ENCODE assay signal across 20 mouse cellular contexts in the genomic region with DNA sequence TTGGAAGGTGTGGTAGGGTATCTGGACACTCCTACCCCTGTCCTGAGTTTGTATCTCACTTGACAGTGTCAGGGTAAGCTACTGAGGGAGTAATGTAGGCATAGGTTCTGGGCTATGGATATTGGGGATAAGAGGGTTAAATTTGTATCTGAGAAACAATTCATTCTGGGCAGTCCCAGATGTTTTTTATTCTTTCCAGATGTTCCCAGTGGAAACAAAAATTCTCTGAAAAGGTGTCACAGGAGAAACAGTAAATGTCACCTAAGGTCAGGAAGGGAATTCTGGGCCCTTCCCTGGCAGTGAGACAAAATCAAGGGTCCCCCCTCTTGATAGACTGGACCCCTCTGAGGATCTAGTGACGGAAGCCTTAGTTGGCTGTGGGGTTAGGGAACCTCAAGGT. TPM values are rescaled to one million over a fixed set of nuclear protein-coding genes. Genes with fewer than 3 reads are reported as not detected.
"Had no signal": no experiment of that assay in that cellular context is flagged by ENCODE, and none has a peak within 500 bp of the region (broad histone marks: within the 10 kb centered on the region; RNA-seq: fewer than 3 reads in every experiment).

No protein-coding gene starts in this region.

- H3K27ac ChIP-seq: layer of hippocampus, adult 2 months; liver, embryonic 13.5 days; lung, embryonic 15.5 days; macrophage; midbrain, embryonic 12.5 days; stomach, embryonic 15.5 days had no signal

- H3K4me3 ChIP-seq: layer of hippocampus, adult 2 months; liver, embryonic 13.5 days; lung, embryonic 15.5 days; megakaryocyte, embryonic 14.5 days; midbrain, embryonic 12.5 days; stomach, embryonic 15.5 days had no signal

- H3K9me3 ChIP-seq: liver, embryonic 13.5 days; lung, embryonic 15.5 days; megakaryocyte, embryonic 14.5 days; midbrain, embryonic 12.5 days; stomach, embryonic 15.5 days had no signal

- H3K4me2 ChIP-seq: liver, embryonic 13.5 days; lung, embryonic 15.5 days; midbrain, embryonic 12.5 days; stomach, embryonic 15.5 days had no signal

- H3K36me3 ChIP-seq: liver, embryonic 13.5 days; lung, embryonic 15.5 days; midbrain, embryonic 12.5 days; stomach, embryonic 15.5 days had no signal

- DNase-seq: kidney, adult 18-20 months; kidney, postnatal 10 days; kidney, postnatal 4 days; liver; liver, embryonic 13.5 days; liver, postnatal 0 days; lung, postnatal 14 days; right cerebral cortex, adult 18-20 months; thymus, adult 2 months; thymus, postnatal 36 days had no signal

- ATAC-seq: liver, postnatal 0 days had no signal

- H3K4me1 ChIP-seq: midbrain, embryonic 12.5 days had no signal

- H3K27me3 ChIP-seq: liver, embryonic 13.5 days; lung, embryonic 15.5 days; stomach, embryonic 15.5 days had no signal

- H3K9ac ChIP-seq: liver, embryonic 13.5 days; liver, postnatal 0 days; lung, embryonic 15.5 days; midbrain, embryonic 12.5 days; stomach, embryonic 15.5 days had no signal

RNA-seq across cellular contexts. Expression of a gene that starts 14.8 kb away (rescaled TPM):
- polyA plus RNA-seq: kidney, embryonic 14.5 days; liver, embryonic 13.5 days; lung, embryonic 15.5 days; macrophage; midbrain, embryonic 12.5 days; midbrain, postnatal 0 days; neural tube, embryonic 14.5 days; stomach, embryonic 15.5 days; testis, adult 2 months had no signal

RNA-seq across cellular contexts. Expression of a gene that starts 36.7 kb away (rescaled TPM):
- polyA plus RNA-seq: midbrain, embryonic 12.5 days; neural tube, embryonic 14.5 days had no signal

RNA-seq across cellular contexts. Expression of a gene that starts 39.9 kb away (rescaled TPM):
- polyA plus RNA-seq: neural tube, embryonic 14.5 days had no signal
